Mouse (Mus musculus) frontal cortex, postnatal 14 days (tissue): Measurements from ENCODE around the gene Ctps2.

ENCODE experiments used
- DNase-seq, 2 experiments: peaks; one replicate each; pipeline ENCODE4 v3.0.0; 2022; ENCODE audit warnings: low spot score in 2 of 2

The Ctps2 gene

DNA sequence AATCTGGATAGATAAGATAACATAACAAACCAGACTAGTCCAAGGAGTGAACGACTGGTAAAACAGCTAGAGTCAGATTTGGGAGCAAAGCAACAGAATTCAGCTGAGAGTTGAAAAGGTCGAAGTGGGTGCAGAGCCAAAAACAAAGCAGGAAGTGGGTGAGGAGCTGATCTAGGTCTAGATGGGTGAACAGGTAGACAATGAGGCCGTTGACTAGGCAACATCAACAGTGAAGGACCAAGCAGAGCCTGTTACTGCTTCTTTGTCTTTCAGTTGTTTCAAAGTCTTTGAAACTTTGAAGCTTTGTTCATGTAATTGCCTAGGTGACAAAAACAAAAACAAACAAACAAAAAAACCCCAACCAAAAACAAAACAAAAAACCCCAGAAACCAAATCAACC, 75.2 kb downstream of the Ctps2 start:
- DNase-seq = no peak

- DNase-seq = no peak
Observed at GRCm38 (mm10) chrX:162986876-162987495, 85.9 kb downstream of the Ctps2 start.

DNA sequence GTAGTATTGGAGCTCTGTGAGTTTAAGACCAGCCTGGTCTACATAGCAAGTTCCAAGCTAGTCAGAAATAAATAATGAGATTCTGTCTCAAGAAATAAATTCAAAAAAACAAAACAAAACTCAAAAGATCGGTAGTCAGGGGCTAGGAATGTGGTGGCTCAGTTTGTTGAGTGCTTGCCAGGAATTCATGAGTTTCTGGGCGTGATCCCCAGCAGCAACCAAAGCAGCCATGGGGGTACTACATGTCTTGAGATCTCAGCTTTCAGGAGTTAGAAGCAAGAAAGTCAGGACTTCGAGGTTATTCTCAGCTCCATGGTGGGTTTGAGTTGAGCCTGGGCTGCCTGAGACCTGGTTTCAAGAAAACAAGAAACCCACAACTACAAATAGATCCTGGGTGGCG, 90.4 kb downstream of the Ctps2 start:
- no peak for DNase-seq

GRCm38 (mm10) chrX:162992121-162992520, 91.1 kb downstream of the Ctps2 start:
- DNase-seq = no peak

GRCm38 (mm10) chrX:163027864-163028263, 126.8 kb downstream of the Ctps2 start:
- DNase-seq = no peak

GRCm38 (mm10) chrX:163038767-163039166, 137.7 kb downstream of the Ctps2 start:
- DNase-seq = no peak

- DNase-seq = no peak
Observed at GRCm38 (mm10) chrX:163042771-163043170, 141.7 kb downstream of the Ctps2 start.

- DNase-seq = no peak
Observed at GRCm38 (mm10) chrX:163063936-163064335, 162.9 kb downstream of the Ctps2 start.
